Mouse (Mus musculus): ENCODE results near the gene Prg3. TPM values are rescaled to one million over a fixed set of nuclear protein-coding genes. Genes with fewer than 3 reads are reported as not detected.

Prg3 gene
- polyA plus RNA-seq, 1 experiment = not detected

GRCm38 (mm10) chr2:85007729-85008128, 19.7 kb downstream of the Prg3 start:
- TF ChIP-seq CTCF (IDR thresholded peaks at IDR 0.05; ENCODE audit: extremely low read depth, insufficient read depth, low read length) = peak; percentile 35; the same call in 1 of the 2 replicates
- no peak for TF ChIP-seq POLR2A (IDR thresholded peaks at IDR 0.05; ENCODE audit: extremely low read depth, insufficient read depth, low read length)
- H3K27ac ChIP-seq (ENCODE audit: insufficient read depth, low read length) = no peak overlapping the region

GRCm38 (mm10) chr2:85009212-85009611, 21.2 kb downstream of the Prg3 start:
- TF ChIP-seq POLR2A (IDR thresholded peaks at IDR 0.05; ENCODE audit: extremely low read depth, insufficient read depth, low read length) = no peak
- no peak for TF ChIP-seq CTCF (IDR thresholded peaks at IDR 0.05; ENCODE audit: extremely low read depth, insufficient read depth, low read length)
- Histone ChIP-seq H3K27ac (ENCODE audit: insufficient read depth, low read length) (no peak overlapping the region), H3K4me1 (ENCODE audit: control insufficient read depth, insufficient read depth, low read length) (peaks cover under 1% of the 10 kb centered on the region; the same call in 1 of the 2 replicates)

More at GRCm38 (mm10) chr2:85007729-85008128, 19.7 kb downstream of the Prg3 start:
- Histone ChIP-seq H3K4me3 (ENCODE audit: insufficient read depth, low read length) (no peak overlapping the region), H3K4me1 (ENCODE audit: control insufficient read depth, insufficient read depth, low read length) (peaks cover 1% of the 10 kb centered on the region; the same call in 1 of the 2 replicates)

GRCm38 (mm10) chr2:85011906-85012604, 24.0 kb downstream of the Prg3 start:
- Histone ChIP-seq H3K4me1 (ENCODE audit: control insufficient read depth, insufficient read depth, low read length) (no peaks in the 10 kb centered on the region; the same call in 1 of the 2 replicates), H3K27ac (ENCODE audit: insufficient read depth, low read length) (no peak overlapping the region), H3K4me3 (ENCODE audit: insufficient read depth, low read length) (no peak overlapping the region)
- TF ChIP-seq POLR2A (IDR thresholded peaks at IDR 0.05; ENCODE audit: extremely low read depth, insufficient read depth, low read length) (no peak), CTCF (IDR thresholded peaks at IDR 0.05; ENCODE audit: extremely low read depth, insufficient read depth, low read length) (no peak)

More at GRCm38 (mm10) chr2:85009212-85009611, 21.2 kb downstream of the Prg3 start:
- no peak overlapping the region for H3K4me3 ChIP-seq (ENCODE audit: insufficient read depth, low read length)

GRCm38 (mm10) chr2:85012679-85013078, 24.7 kb downstream of the Prg3 start:
- Histone ChIP-seq H3K27ac (ENCODE audit: insufficient read depth, low read length) (no peak overlapping the region), H3K4me3 (ENCODE audit: insufficient read depth, low read length) (no peak overlapping the region), H3K4me1 (ENCODE audit: control insufficient read depth, insufficient read depth, low read length) (no peaks in the 10 kb centered on the region; the same call in 1 of the 2 replicates)
- TF ChIP-seq POLR2A (IDR thresholded peaks at IDR 0.05; ENCODE audit: extremely low read depth, insufficient read depth, low read length) (no peak), CTCF (IDR thresholded peaks at IDR 0.05; ENCODE audit: extremely low read depth, insufficient read depth, low read length) (no peak)

- no peaks in the 10 kb centered on the region; the same call in 1 of the 2 replicates for H3K4me1 ChIP-seq (ENCODE audit: control insufficient read depth, insufficient read depth, low read length)
- no peak for TF ChIP-seq CTCF (IDR thresholded peaks at IDR 0.05; ENCODE audit: extremely low read depth, insufficient read depth, low read length)
- TF ChIP-seq POLR2A (IDR thresholded peaks at IDR 0.05; ENCODE audit: extremely low read depth, insufficient read depth, low read length) = no peak
- H3K4me3 ChIP-seq (ENCODE audit: insufficient read depth, low read length) = no peak overlapping the region
- H3K27ac ChIP-seq (ENCODE audit: insufficient read depth, low read length) = no peak overlapping the region
These were observed 26.0 kb downstream of the Prg3 start for GRCm38 (mm10) chr2:85013826-85014587.

GRCm38 (mm10) chr2:85014588-85014982, 26.6 kb downstream of the Prg3 start:
- Histone ChIP-seq H3K4me1 (ENCODE audit: control insufficient read depth, insufficient read depth, low read length) (no peaks in the 10 kb centered on the region; the same call in 1 of the 2 replicates), H3K27ac (ENCODE audit: insufficient read depth, low read length) (no peak overlapping the region), H3K4me3 (ENCODE audit: insufficient read depth, low read length) (no peak overlapping the region)
- TF ChIP-seq CTCF (IDR thresholded peaks at IDR 0.05; ENCODE audit: extremely low read depth, insufficient read depth, low read length) (no peak), POLR2A (IDR thresholded peaks at IDR 0.05; ENCODE audit: extremely low read depth, insufficient read depth, low read length) (no peak)

GRCm38 (mm10) chr2:85022043-85022442, 34.0 kb downstream of the Prg3 start:
- Histone ChIP-seq H3K4me1 (ENCODE audit: control insufficient read depth, insufficient read depth, low read length) (no peaks in the 10 kb centered on the region), H3K27ac (ENCODE audit: insufficient read depth, low read length) (no peak overlapping the region), H3K4me3 (ENCODE audit: insufficient read depth, low read length) (no peak overlapping the region)
- TF ChIP-seq POLR2A (IDR thresholded peaks at IDR 0.05; ENCODE audit: extremely low read depth, insufficient read depth, low read length) (no peak), CTCF (IDR thresholded peaks at IDR 0.05; ENCODE audit: extremely low read depth, insufficient read depth, low read length) (peak; percentile 70)

- Histone ChIP-seq H3K4me1 (ENCODE audit: control insufficient read depth, insufficient read depth, low read length) (peaks cover 2% of the 10 kb centered on the region; the same call in 1 of the 2 replicates), H3K4me3 (ENCODE audit: insufficient read depth, low read length) (no peak overlapping the region), H3K27ac (ENCODE audit: insufficient read depth, low read length) (no peak overlapping the region)
- TF ChIP-seq POLR2A (IDR thresholded peaks at IDR 0.05; ENCODE audit: extremely low read depth, insufficient read depth, low read length) (no peak), CTCF (IDR thresholded peaks at IDR 0.05; ENCODE audit: extremely low read depth, insufficient read depth, low read length) (no peak)
These were observed 38.2 kb downstream of the Prg3 start for GRCm38 (mm10) chr2:85026178-85026577.

GRCm38 (mm10) chr2:85027281-85027680, 39.3 kb downstream of the Prg3 start:
- TF ChIP-seq POLR2A (IDR thresholded peaks at IDR 0.05; ENCODE audit: extremely low read depth, insufficient read depth, low read length) (no peak), CTCF (IDR thresholded peaks at IDR 0.05; ENCODE audit: extremely low read depth, insufficient read depth, low read length) (no peak)
- H3K4me1 ChIP-seq (ENCODE audit: control insufficient read depth, insufficient read depth, low read length) = peaks cover 2% of the 10 kb centered on the region; the same call in 1 of the 2 replicates
- H3K27ac ChIP-seq (ENCODE audit: insufficient read depth, low read length) = no peak overlapping the region
- no peak overlapping the region for H3K4me3 ChIP-seq (ENCODE audit: insufficient read depth, low read length)

Measured in cortical plate, adult 2 months (tissue).